Mouse (Mus musculus): ENCODE data around the gene Bysl. TPM values are rescaled to one million over a fixed set of nuclear protein-coding genes. Genes with fewer than 3 reads are reported as not detected.

The Bysl gene
- polyA plus RNA-seq, 1 experiment from 2014 or later, result 19.4 TPM

GRCm38 (mm10) chr17:47633999-47634770 is 22.9 kb upstream of the Bysl start:
- H3K36me3 ChIP-seq (ENCODE audit: control insufficient read depth, insufficient read depth, low read length), result no peaks in the 10 kb centered on the region
- H3K4me3 ChIP-seq (ENCODE audit: low read length), result no peak overlapping the region
- 64% methylated on average over 7 of the region's 7 CpGs for WGBS
- no peaks in the 10 kb centered on the region for H3K9me3 ChIP-seq (ENCODE audit: control insufficient read depth, low read length)
- no peaks in the 10 kb centered on the region for H3K27me3 ChIP-seq (ENCODE audit: control insufficient read depth, insufficient read depth, low read depth, low read length)
- no peak overlapping the region for H3K4me2 ChIP-seq (ENCODE audit: low read depth, low read length)
- H3K4me1 ChIP-seq (replicated peaks; ENCODE audit: control insufficient read depth, insufficient read depth, low read length), result peaks cover 10% of the 10 kb centered on the region
- no peak overlapping the region for H3K9ac ChIP-seq (ENCODE audit: low read length)
- H3K27ac ChIP-seq (ENCODE audit: low read length), result no peak overlapping the region
- no peak for ATAC-seq (ENCODE audit: low read depth)

GRCm38 (mm10) chr17:47632181-47632840 is 21.0 kb upstream of the Bysl start:
- Histone ChIP-seq H3K36me3 (ENCODE audit: control insufficient read depth, insufficient read depth, low read length) (no peaks in the 10 kb centered on the region), H3K27me3 (ENCODE audit: control insufficient read depth, insufficient read depth, low read depth, low read length) (no peaks in the 10 kb centered on the region), H3K9me3 (ENCODE audit: control insufficient read depth, low read length) (no peaks in the 10 kb centered on the region), H3K4me1 (replicated peaks; ENCODE audit: control insufficient read depth, insufficient read depth, low read length) (peaks cover 17% of the 10 kb centered on the region), H3K27ac (ENCODE audit: low read length) (no peak overlapping the region), H3K4me2 (ENCODE audit: low read depth, low read length) (no peak overlapping the region), H3K9ac (ENCODE audit: low read length) (no peak overlapping the region), H3K4me3 (ENCODE audit: low read length) (no peak overlapping the region)
- ATAC-seq (ENCODE audit: low read depth), result no peak
- WGBS, result 57% methylated on average over 4 of the region's 4 CpGs

GRCm38 (mm10) chr17:47630678-47631065 is 19.4 kb upstream of the Bysl start, which contains the start of gene Usp49:
Usp49 (plus strand) TSS chr17:47630690.
- peak within 1 kb of the TSS; percentile 97 for H3K4me2 ChIP-seq (ENCODE audit: low read depth, low read length)
- ATAC-seq (ENCODE audit: low read depth), result no peak
- peak within 1 kb of the TSS; percentile 79 for H3K4me3 ChIP-seq (ENCODE audit: low read length)
- H3K36me3 ChIP-seq (ENCODE audit: control insufficient read depth, insufficient read depth, low read length), result 0 out of 2 replicates have a peak, but pooled peaks cover 2% of the 10 kb centered on the region
- peaks cover 17% of the 10 kb centered on the region for H3K4me1 ChIP-seq (replicated peaks; ENCODE audit: control insufficient read depth, insufficient read depth, low read length)
- H3K27ac ChIP-seq (ENCODE audit: low read length), result peak within 1 kb of the TSS; percentile 93
- no peaks in the 10 kb centered on the region for H3K27me3 ChIP-seq (ENCODE audit: control insufficient read depth, insufficient read depth, low read depth, low read length)
- H3K9me3 ChIP-seq (ENCODE audit: control insufficient read depth, low read length), result no peaks in the 10 kb centered on the region
- H3K9ac ChIP-seq (ENCODE audit: low read length), result peak within 1 kb of the TSS; percentile 79
- 1% methylated on average over 3 of the region's 3 CpGs for WGBS

GRCm38 (mm10) chr17:47629717-47630677 is 18.7 kb upstream of the Bysl start:
- H3K27ac ChIP-seq (ENCODE audit: low read length), result peak overlapping the region; percentile 93
- ATAC-seq (ENCODE audit: low read depth), result peak; percentile 11
- peak overlapping the region; percentile 79 for H3K9ac ChIP-seq (ENCODE audit: low read length)
- WGBS, result under 1% methylated on average over 61 of the region's 61 CpGs
- peak overlapping the region; percentile 79 for H3K4me3 ChIP-seq (ENCODE audit: low read length)
- peaks cover 17% of the 10 kb centered on the region for H3K4me1 ChIP-seq (replicated peaks; ENCODE audit: control insufficient read depth, insufficient read depth, low read length)
- no peaks in the 10 kb centered on the region for H3K9me3 ChIP-seq (ENCODE audit: control insufficient read depth, low read length)
- H3K27me3 ChIP-seq (ENCODE audit: control insufficient read depth, insufficient read depth, low read depth, low read length), result no peaks in the 10 kb centered on the region
- H3K4me2 ChIP-seq (ENCODE audit: low read depth, low read length), result peak overlapping the region; percentile 97
- H3K36me3 ChIP-seq (ENCODE audit: control insufficient read depth, insufficient read depth, low read length), result 0 out of 2 replicates have a peak, but pooled peaks cover 2% of the 10 kb centered on the region

- peak overlapping the region; percentile 79 for H3K9ac ChIP-seq (ENCODE audit: low read length)
- no peaks in the 10 kb centered on the region for H3K9me3 ChIP-seq (ENCODE audit: control insufficient read depth, low read length)
- ATAC-seq (ENCODE audit: low read depth), result peak; percentile 96
- H3K27ac ChIP-seq (ENCODE audit: low read length), result peak overlapping the region; percentile 93
- peaks cover 17% of the 10 kb centered on the region for H3K4me1 ChIP-seq (replicated peaks; ENCODE audit: control insufficient read depth, insufficient read depth, low read length)
- peak overlapping the region; percentile 79 for H3K4me3 ChIP-seq (ENCODE audit: low read length)
- peak overlapping the region; percentile 97 for H3K4me2 ChIP-seq (ENCODE audit: low read depth, low read length)
- peaks cover 6% of the 10 kb centered on the region; the same call in 1 of the 2 replicates for H3K36me3 ChIP-seq (ENCODE audit: control insufficient read depth, insufficient read depth, low read length)
- no peaks in the 10 kb centered on the region for H3K27me3 ChIP-seq (ENCODE audit: control insufficient read depth, insufficient read depth, low read depth, low read length)
- under 1% methylated on average over 62 of the region's 63 CpGs for WGBS
Observed at GRCm38 (mm10) chr17:47628851-47629676, 17.8 kb upstream of the Bysl start.

- Histone ChIP-seq H3K9me3 (ENCODE audit: control insufficient read depth, low read length) (no peaks in the 10 kb centered on the region), H3K4me2 (ENCODE audit: low read depth, low read length) (peak overlapping the region; percentile 97), H3K4me3 (ENCODE audit: low read length) (no peak overlapping the region; the same call in 1 of the 2 replicates), H3K4me1 (replicated peaks; ENCODE audit: control insufficient read depth, insufficient read depth, low read length) (peaks cover 17% of the 10 kb centered on the region), H3K27ac (ENCODE audit: low read length) (no peak overlapping the region), H3K9ac (ENCODE audit: low read length) (no peak overlapping the region), H3K36me3 (ENCODE audit: control insufficient read depth, insufficient read depth, low read length) (peaks cover 18% of the 10 kb centered on the region), H3K27me3 (ENCODE audit: control insufficient read depth, insufficient read depth, low read depth, low read length) (no peaks in the 10 kb centered on the region)
- ATAC-seq (ENCODE audit: low read depth), result no peak
- 70% methylated on average over 2 of the region's 2 CpGs for WGBS
Observed at GRCm38 (mm10) chr17:47627791-47628190, 16.5 kb upstream of the Bysl start.

- H3K4me3 ChIP-seq (ENCODE audit: low read length), result no peak overlapping the region
- H3K9ac ChIP-seq (ENCODE audit: low read length), result no peak overlapping the region
- H3K27ac ChIP-seq (ENCODE audit: low read length), result no peak overlapping the region
- H3K4me2 ChIP-seq (ENCODE audit: low read depth, low read length), result no peak overlapping the region
- WGBS, result 70% methylated on average over 5 of the region's 5 CpGs
- peaks cover 15% of the 10 kb centered on the region for H3K4me1 ChIP-seq (replicated peaks; ENCODE audit: control insufficient read depth, insufficient read depth, low read length)
- ATAC-seq (ENCODE audit: low read depth), result no peak
- peaks cover 25% of the 10 kb centered on the region for H3K36me3 ChIP-seq (ENCODE audit: control insufficient read depth, insufficient read depth, low read length)
- H3K27me3 ChIP-seq (ENCODE audit: control insufficient read depth, insufficient read depth, low read depth, low read length), result no peaks in the 10 kb centered on the region
- no peaks in the 10 kb centered on the region for H3K9me3 ChIP-seq (ENCODE audit: control insufficient read depth, low read length)
Observed at GRCm38 (mm10) chr17:47626031-47626430, 14.7 kb upstream of the Bysl start.

- Histone ChIP-seq H3K9ac (ENCODE audit: low read length) (no peak overlapping the region), H3K4me3 (ENCODE audit: low read length) (no peak overlapping the region), H3K4me2 (ENCODE audit: low read depth, low read length) (no peak overlapping the region), H3K9me3 (ENCODE audit: control insufficient read depth, low read length) (no peaks in the 10 kb centered on the region), H3K4me1 (replicated peaks; ENCODE audit: control insufficient read depth, insufficient read depth, low read length) (peaks cover 7% of the 10 kb centered on the region), H3K27ac (ENCODE audit: low read length) (no peak overlapping the region), H3K27me3 (ENCODE audit: control insufficient read depth, insufficient read depth, low read depth, low read length) (no peaks in the 10 kb centered on the region), H3K36me3 (ENCODE audit: control insufficient read depth, insufficient read depth, low read length) (peaks cover 30% of the 10 kb centered on the region)
- 94% methylated on average over 2 of the region's 2 CpGs for WGBS
- ATAC-seq (ENCODE audit: low read depth), result no peak
Observed at GRCm38 (mm10) chr17:47625088-47625487, 13.8 kb upstream of the Bysl start.

All from lung, embryonic 16.5 days (tissue).